Mouse (Mus musculus): Measurements from ENCODE around the gene Lysmd4. TPM values are rescaled to one million over a fixed set of nuclear protein-coding genes. Genes with fewer than 3 reads are reported as not detected.
A peak's percentile ranks its signal among the peaks of the same experiment; 100 is the strongest.

The Lysmd4 gene
- polyA plus RNA-seq, 1 experiment = 55.8 TPM

DNA sequence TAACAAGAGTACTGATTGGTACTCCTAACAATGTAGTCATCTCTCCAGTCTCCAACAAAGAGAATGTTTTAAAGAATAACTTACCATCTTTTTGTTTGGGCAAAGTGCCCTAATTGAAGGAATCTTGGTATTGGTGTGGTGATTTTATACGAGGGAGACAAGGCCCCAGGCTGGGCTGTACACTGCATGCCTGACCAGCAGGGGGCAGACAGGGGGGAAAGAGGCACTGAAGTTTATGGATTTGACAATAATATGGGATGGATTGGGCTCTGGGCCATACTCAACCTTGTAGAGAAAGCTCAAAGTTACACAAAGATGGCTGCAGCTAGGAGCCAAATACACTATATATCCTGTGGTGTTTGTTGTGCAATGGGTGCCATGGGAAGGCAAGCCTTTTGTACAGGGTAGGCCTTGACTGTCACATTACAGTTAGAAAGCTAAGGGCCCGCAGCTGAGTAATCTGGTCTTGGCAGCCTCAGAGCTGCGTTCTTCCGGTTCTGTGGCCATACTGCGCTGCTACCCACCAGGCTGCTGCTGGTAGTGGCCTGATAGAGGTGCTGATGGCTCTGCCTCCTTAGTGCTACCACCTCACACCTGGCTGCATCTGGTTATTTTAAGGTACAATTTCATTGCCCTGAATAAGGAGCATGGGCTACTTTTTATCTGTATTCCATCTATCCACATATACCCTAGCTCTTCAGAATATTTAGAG is 6.7 kb downstream of the Lysmd4 start:
- TF ChIP-seq CTCF (IDR thresholded peaks at IDR 0.05; ENCODE audit: extremely low read depth, insufficient read depth, low read length) = peak; percentile 58
- TF ChIP-seq POLR2A (IDR thresholded peaks at IDR 0.05; ENCODE audit: extremely low read depth, insufficient read depth, low read length) = no peak
- no peak overlapping the region for H3K4me3 ChIP-seq (ENCODE audit: insufficient read depth, low read length)
- H3K4me1 ChIP-seq (ENCODE audit: control insufficient read depth, insufficient read depth, low read length) = peaks cover 2% of the 10 kb centered on the region; the same call in 1 of the 2 replicates
- no peak overlapping the region for H3K27ac ChIP-seq (ENCODE audit: insufficient read depth, low read length)

DNA sequence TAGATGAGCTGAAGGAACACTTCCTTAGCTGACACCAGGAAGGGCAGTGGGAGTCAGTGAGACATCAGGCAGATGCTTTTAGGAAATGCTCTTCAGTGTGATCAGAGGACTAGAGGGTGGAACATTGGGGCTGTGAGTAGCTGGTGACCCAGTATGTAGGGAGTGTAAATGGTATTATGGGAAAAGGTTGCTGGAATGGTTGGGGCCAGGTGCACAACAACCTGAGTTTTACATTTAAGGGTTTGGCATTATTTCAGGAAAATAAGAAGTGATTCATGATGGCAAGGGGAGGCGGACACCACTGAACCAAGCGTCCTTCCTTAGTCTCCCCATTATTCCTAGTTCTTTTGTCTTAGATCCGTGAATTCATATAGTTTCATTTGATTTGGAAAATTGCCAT is 7.4 kb downstream of the Lysmd4 start:
- Histone ChIP-seq H3K27ac (ENCODE audit: insufficient read depth, low read length) (no peak overlapping the region), H3K4me3 (ENCODE audit: insufficient read depth, low read length) (no peak overlapping the region), H3K4me1 (ENCODE audit: control insufficient read depth, insufficient read depth, low read length) (peaks cover 2% of the 10 kb centered on the region; the same call in 1 of the 2 replicates)
- TF ChIP-seq POLR2A (IDR thresholded peaks at IDR 0.05; ENCODE audit: extremely low read depth, insufficient read depth, low read length) = no peak
- TF ChIP-seq CTCF (IDR thresholded peaks at IDR 0.05; ENCODE audit: extremely low read depth, insufficient read depth, low read length) = no peak

DNA sequence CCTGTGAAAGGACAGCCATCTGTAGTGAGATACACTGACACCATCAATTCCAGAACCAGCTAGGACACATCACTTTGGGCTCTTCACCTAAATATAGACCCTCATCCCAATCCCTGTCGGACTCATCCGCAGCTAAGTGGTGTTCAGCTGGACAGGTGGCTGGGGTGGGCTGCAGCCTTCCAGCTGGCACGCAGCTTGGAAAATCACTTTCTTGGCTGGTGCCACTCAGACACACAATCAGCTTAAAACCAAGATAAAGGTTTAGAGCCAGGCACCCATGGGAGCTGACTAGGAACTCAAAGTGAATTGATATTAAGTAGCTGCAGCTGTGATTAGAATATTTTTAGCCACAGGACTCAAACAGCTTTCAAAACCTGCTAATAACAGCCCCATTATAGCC is 7.9 kb downstream of the Lysmd4 start:
- no peak for TF ChIP-seq POLR2A (IDR thresholded peaks at IDR 0.05; ENCODE audit: extremely low read depth, insufficient read depth, low read length)
- TF ChIP-seq CTCF (IDR thresholded peaks at IDR 0.05; ENCODE audit: extremely low read depth, insufficient read depth, low read length) = no peak
- H3K27ac ChIP-seq (ENCODE audit: insufficient read depth, low read length) = no peak overlapping the region

DNA sequence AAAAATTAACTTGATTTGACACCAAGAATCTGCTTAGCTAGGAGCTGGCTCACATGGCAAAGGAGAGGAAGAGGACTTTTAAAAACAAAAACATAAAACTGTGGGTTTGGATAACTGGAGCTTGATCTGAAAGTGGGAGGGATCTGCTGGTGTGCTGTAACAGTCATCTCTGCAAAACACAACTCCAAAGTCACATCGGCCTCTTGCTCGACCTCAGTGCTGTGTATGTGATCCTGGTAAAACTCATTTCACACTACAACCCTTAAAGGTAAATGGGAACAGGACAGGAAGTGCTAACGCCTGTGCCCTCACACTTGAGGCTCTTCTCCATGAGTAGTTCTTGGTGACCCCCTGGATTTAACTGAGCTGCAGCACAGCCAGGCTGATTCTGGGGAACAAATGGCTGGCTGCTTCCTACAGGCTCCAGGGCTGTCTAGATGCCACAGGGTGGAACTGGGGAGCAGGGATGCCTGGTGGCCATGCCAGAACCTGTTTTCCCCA is 8.3 kb downstream of the Lysmd4 start:
- H3K4me3 ChIP-seq (ENCODE audit: insufficient read depth, low read length) = no peak overlapping the region
- no peak overlapping the region for H3K27ac ChIP-seq (ENCODE audit: insufficient read depth, low read length)
- no peak for TF ChIP-seq POLR2A (IDR thresholded peaks at IDR 0.05; ENCODE audit: extremely low read depth, insufficient read depth, low read length)
- no peak for TF ChIP-seq CTCF (IDR thresholded peaks at IDR 0.05; ENCODE audit: extremely low read depth, insufficient read depth, low read length)
- H3K4me1 ChIP-seq (ENCODE audit: control insufficient read depth, insufficient read depth, low read length) = peaks cover 2% of the 10 kb centered on the region; the same call in 1 of the 2 replicates

More for the DNA sequence above, 7.9 kb downstream of the Lysmd4 start:
- Histone ChIP-seq H3K4me3 (ENCODE audit: insufficient read depth, low read length) (no peak overlapping the region), H3K4me1 (ENCODE audit: control insufficient read depth, insufficient read depth, low read length) (peaks cover 2% of the 10 kb centered on the region; the same call in 1 of the 2 replicates)

DNA sequence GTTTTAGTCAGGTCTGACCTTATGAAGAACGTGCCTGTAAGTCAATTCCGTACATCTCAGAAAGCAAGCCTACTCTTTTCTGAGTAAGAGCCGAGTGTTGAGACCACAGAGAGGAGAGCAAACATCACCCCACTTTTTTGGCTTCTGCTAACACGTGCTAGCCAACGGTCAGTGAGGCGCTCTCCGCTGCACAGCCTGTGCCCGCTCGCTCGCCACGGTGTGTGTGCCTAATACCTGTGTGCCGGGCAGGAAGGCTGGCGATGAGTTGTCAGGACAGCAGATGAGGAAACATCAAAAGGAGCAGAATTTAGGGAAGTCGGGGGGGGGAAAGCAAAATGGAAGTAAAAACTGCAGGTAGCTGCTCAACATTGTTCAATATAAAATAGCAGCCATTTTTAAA is 10.2 kb downstream of the Lysmd4 start:
- TF ChIP-seq CTCF (IDR thresholded peaks at IDR 0.05; ENCODE audit: extremely low read depth, insufficient read depth, low read length) = no peak
- no peak for TF ChIP-seq POLR2A (IDR thresholded peaks at IDR 0.05; ENCODE audit: extremely low read depth, insufficient read depth, low read length)
- Histone ChIP-seq H3K27ac (ENCODE audit: insufficient read depth, low read length) (no peak overlapping the region), H3K4me3 (ENCODE audit: insufficient read depth, low read length) (no peak overlapping the region), H3K4me1 (ENCODE audit: control insufficient read depth, insufficient read depth, low read length) (peaks cover 2% of the 10 kb centered on the region; the same call in 1 of the 2 replicates)

DNA sequence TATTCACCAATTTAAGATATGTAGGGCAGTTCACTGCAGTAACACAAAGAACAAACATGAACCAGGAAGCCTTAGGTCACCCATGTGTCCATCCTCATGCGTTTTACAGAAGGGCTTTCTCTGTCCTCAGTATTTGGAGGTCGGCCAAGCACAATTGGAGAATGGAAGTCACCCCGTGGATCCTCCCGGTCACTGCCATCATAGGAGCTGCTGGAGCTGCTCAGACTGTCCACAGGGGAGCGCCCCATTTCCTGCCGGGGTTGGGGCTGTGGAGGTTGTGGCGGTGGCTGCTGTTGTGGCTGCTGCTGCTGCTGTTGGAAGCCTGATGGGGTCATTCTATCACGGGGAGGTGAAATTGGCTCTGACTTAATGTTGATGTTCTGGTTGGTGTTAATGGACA is 12.5 kb downstream of the Lysmd4 start:
- Histone ChIP-seq H3K4me3 (ENCODE audit: insufficient read depth, low read length) (no peak overlapping the region), H3K4me1 (ENCODE audit: control insufficient read depth, insufficient read depth, low read length) (peaks cover 5% of the 10 kb centered on the region; the same call in 1 of the 2 replicates), H3K27ac (ENCODE audit: insufficient read depth, low read length) (no peak overlapping the region)
- TF ChIP-seq CTCF (IDR thresholded peaks at IDR 0.05; ENCODE audit: extremely low read depth, insufficient read depth, low read length) (no peak), POLR2A (IDR thresholded peaks at IDR 0.05; ENCODE audit: extremely low read depth, insufficient read depth, low read length) (no peak)

DNA sequence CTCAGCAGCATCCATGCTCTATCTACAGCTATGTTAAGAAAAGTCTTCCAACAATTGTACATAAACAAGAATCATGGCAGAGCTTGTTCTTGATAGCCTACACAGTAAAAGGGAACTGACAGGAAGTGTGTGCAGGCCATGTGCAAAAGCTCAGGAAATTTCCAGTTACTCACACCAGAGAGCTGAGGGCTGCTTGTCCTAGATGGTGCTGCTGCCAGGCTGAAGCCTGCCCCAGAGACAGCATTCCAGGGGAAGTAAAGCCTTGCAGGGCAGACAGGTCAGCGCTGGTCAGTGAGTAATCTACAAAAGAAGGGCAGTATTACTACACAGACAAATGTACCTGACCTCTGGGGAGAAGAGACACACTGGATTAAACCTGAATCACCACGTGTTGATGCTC is 14.0 kb downstream of the Lysmd4 start:
- no peak overlapping the region for H3K4me3 ChIP-seq (ENCODE audit: insufficient read depth, low read length)
- H3K4me1 ChIP-seq (ENCODE audit: control insufficient read depth, insufficient read depth, low read length) = peaks cover 3% of the 10 kb centered on the region; the same call in 1 of the 2 replicates
- no peak for TF ChIP-seq POLR2A (IDR thresholded peaks at IDR 0.05; ENCODE audit: extremely low read depth, insufficient read depth, low read length)
- peak overlapping the region; percentile 24; the same call in 1 of the 2 replicates for H3K27ac ChIP-seq (ENCODE audit: insufficient read depth, low read length)

DNA sequence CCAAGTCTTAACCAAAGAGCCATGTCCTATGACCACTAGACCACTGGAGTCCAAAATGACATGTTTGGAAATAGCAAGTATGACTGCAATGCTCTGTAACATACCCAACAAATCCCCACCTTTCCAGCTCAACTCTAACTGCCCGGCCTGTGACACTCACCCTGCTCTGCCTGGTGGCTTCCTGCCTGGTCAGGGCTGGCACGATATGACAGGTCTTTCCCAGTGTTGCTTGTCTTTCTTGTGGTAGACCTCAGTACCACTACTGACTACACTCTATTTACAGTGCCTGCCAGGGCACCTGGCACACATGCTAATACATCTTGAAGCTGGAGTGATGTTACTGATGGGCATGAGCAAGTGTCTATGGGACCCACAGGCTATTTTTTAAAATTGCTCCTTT is 15.4 kb downstream of the Lysmd4 start:
- Histone ChIP-seq H3K4me1 (ENCODE audit: control insufficient read depth, insufficient read depth, low read length) (peaks cover 3% of the 10 kb centered on the region; the same call in 1 of the 2 replicates), H3K4me3 (ENCODE audit: insufficient read depth, low read length) (no peak overlapping the region), H3K27ac (ENCODE audit: insufficient read depth, low read length) (no peak overlapping the region)
- TF ChIP-seq CTCF (IDR thresholded peaks at IDR 0.05; ENCODE audit: extremely low read depth, insufficient read depth, low read length) (no peak), POLR2A (IDR thresholded peaks at IDR 0.05; ENCODE audit: extremely low read depth, insufficient read depth, low read length) (no peak)

DNA sequence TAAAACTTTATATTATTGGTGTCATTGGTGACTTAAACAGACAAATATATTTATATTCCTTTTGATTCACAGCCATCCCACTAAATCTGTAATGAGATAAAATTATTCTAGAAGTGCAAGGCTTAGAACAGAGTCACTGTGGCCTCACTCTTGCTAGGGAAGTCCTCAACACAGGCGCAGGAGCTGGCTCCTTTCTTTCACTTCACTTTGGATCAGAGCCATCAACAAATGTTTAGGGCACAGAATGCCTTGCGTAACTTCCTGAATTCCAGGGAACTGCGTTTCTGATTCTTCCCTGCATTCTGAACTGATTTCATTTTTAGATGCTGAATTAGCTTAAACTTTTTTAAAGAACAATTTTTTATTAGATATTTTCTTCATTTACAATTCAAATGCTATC is 19.6 kb downstream of the Lysmd4 start:
- Histone ChIP-seq H3K27ac (ENCODE audit: insufficient read depth, low read length) (no peak overlapping the region), H3K4me3 (ENCODE audit: insufficient read depth, low read length) (no peak overlapping the region), H3K4me1 (ENCODE audit: control insufficient read depth, insufficient read depth, low read length) (peaks cover 5% of the 10 kb centered on the region; the same call in 1 of the 2 replicates)
- no peak for TF ChIP-seq POLR2A (IDR thresholded peaks at IDR 0.05; ENCODE audit: extremely low read depth, insufficient read depth, low read length)
- no peak for TF ChIP-seq CTCF (IDR thresholded peaks at IDR 0.05; ENCODE audit: extremely low read depth, insufficient read depth, low read length)

Measured in cortical plate, adult 2 months (tissue).